Mouse (Mus musculus) ovary, postnatal 10 days (tissue): Measurements from ENCODE around the gene Aox4.

Experiments
- DNase-seq: peaks from one replicate; pipeline ENCODE4 v3.0.0; 2022; ENCODE audit warnings: low spot score

Aox4 gene

GRCm38 (mm10) chr1:58210203-58210602 lies at the start of gene Aox4:
Gene Aox4 (plus strand): TSS chr1:58210397.
- DNase-seq: no peak

- DNase-seq: no peak
Observed at GRCm38 (mm10) chr1:58169893-58170292, 40.3 kb upstream of the Aox4 start.

- no peak for DNase-seq
Observed at GRCm38 (mm10) chr1:58188514-58189175, 21.6 kb upstream of the Aox4 start.

GRCm38 (mm10) chr1:58194317-58194716 lies 15.9 kb upstream of the Aox4 start:
- DNase-seq: no peak

GRCm38 (mm10) chr1:58194988-58195387 lies 15.2 kb upstream of the Aox4 start:
- DNase-seq: no peak

GRCm38 (mm10) chr1:58195541-58195940 lies 14.7 kb upstream of the Aox4 start:
- DNase-seq: no peak

GRCm38 (mm10) chr1:58197023-58197422 lies 13.2 kb upstream of the Aox4 start:
- DNase-seq: no peak

GRCm38 (mm10) chr1:58198386-58198785 lies 11.8 kb upstream of the Aox4 start:
- no peak for DNase-seq

- DNase-seq: no peak
Observed at GRCm38 (mm10) chr1:58212805-58213204, 2.6 kb downstream of the Aox4 start.

GRCm38 (mm10) chr1:58213838-58214237 lies 3.6 kb downstream of the Aox4 start:
- DNase-seq: no peak

GRCm38 (mm10) chr1:58215353-58215752 lies 5.2 kb downstream of the Aox4 start:
- no peak for DNase-seq

GRCm38 (mm10) chr1:58215956-58216532 lies 5.8 kb downstream of the Aox4 start:
- no peak for DNase-seq

- no peak for DNase-seq
Observed at GRCm38 (mm10) chr1:58221070-58221469, 10.9 kb downstream of the Aox4 start.

GRCm38 (mm10) chr1:58221879-58222278 lies 11.7 kb downstream of the Aox4 start:
- DNase-seq: no peak

- DNase-seq: no peak
Observed at GRCm38 (mm10) chr1:58228086-58228485, 17.9 kb downstream of the Aox4 start.

- DNase-seq: no peak
Observed at GRCm38 (mm10) chr1:58228916-58229315, 18.7 kb downstream of the Aox4 start.

GRCm38 (mm10) chr1:58229774-58230173 lies 19.6 kb downstream of the Aox4 start:
- DNase-seq: no peak

- no peak for DNase-seq
Observed at GRCm38 (mm10) chr1:58230542-58230941, 20.3 kb downstream of the Aox4 start.

- no peak for DNase-seq
Observed at GRCm38 (mm10) chr1:58235405-58235804, 25.2 kb downstream of the Aox4 start.

- DNase-seq: no peak
Observed at GRCm38 (mm10) chr1:58237527-58238299, 27.5 kb downstream of the Aox4 start.

GRCm38 (mm10) chr1:58238440-58238839 lies 28.2 kb downstream of the Aox4 start:
- no peak for DNase-seq

GRCm38 (mm10) chr1:58238961-58239360 lies 28.8 kb downstream of the Aox4 start:
- no peak for DNase-seq

GRCm38 (mm10) chr1:58240347-58240746 lies 30.1 kb downstream of the Aox4 start:
- no peak for DNase-seq
